Mouse (Mus musculus) embryonic facial prominence, embryonic 11.5 days (tissue): ENCODE measurements around the gene Ankrd6. TPM values are rescaled to one million over a fixed set of nuclear protein-coding genes. Genes with fewer than 3 reads are reported as not detected.

Experiments
- ATAC-seq: fragments of 200-750 bp; cut with Nextera tagmentation; replicated peaks from 2 replicates; pipeline ENCODE4 v1.8.0; 2017; ENCODE audit warnings: low read depth; ENCODE audit not compliant: insufficient number of reproducible peaks, low FRiP score, low TSS enrichment
- DNase-seq: peaks from one replicate; pipeline ENCODE4 v3.0.0-alpha.2; 2015; ENCODE audit warnings: low spot score
- H3K27ac ChIP-seq: fragments of 300-500 bp; sonication (generic); replicated peaks from 2 replicates; pipeline ENCODE4 v1.5.1; 2014; ENCODE audit warnings: mild to moderate bottlenecking, low read depth, low read length, control low read depth
- H3K27me3 ChIP-seq: fragments of 300-500 bp; sonication (generic); 2 replicates; pipeline ENCODE4 v1.6.1; 2014; ENCODE audit warnings: mild to moderate bottlenecking, low read length, moderate library complexity, mixed read lengths; ENCODE audit not compliant: control insufficient read depth, insufficient read depth
- H3K36me3 ChIP-seq: fragments of 300-500 bp; sonication (generic); replicated peaks from 2 replicates; pipeline ENCODE4 v1.6.1; 2014; ENCODE audit warnings: low read depth, mild to moderate bottlenecking, low read length, moderate library complexity, mixed read lengths; ENCODE audit not compliant: control insufficient read depth, insufficient read depth
- H3K4me1 ChIP-seq: fragments of 300-500 bp; sonication (generic); 2 replicates; pipeline ENCODE4 v1.6.1; 2014; ENCODE audit warnings: low read length, mixed read lengths; ENCODE audit not compliant: control insufficient read depth, insufficient read depth
- H3K4me2 ChIP-seq: fragments of 300-500 bp; sonication (generic); 2 replicates; pipeline ENCODE4 v1.6.1; 2014; ENCODE audit warnings: low read depth, mild to moderate bottlenecking, control low read depth, low read length, moderate library complexity
- H3K4me3 ChIP-seq: fragments of 300-500 bp; sonication (generic); 2 replicates; pipeline ENCODE4 v1.5.1; 2014; ENCODE audit warnings: low read depth, low read length, control low read depth
- H3K9ac ChIP-seq: fragments of 300-500 bp; sonication (generic); replicated peaks from 2 replicates; pipeline ENCODE4 v1.6.1; 2014; ENCODE audit warnings: mild to moderate bottlenecking, control low read depth, low read length
- H3K9me3 ChIP-seq: fragments of 300-500 bp; sonication (generic); replicated peaks from 2 replicates; pipeline ENCODE4 v1.6.1; 2016; ENCODE audit warnings: mild to moderate bottlenecking, low read length, inconsistent platforms, mixed read lengths; ENCODE audit not compliant: control insufficient read depth
- WGBS: fragments of 180-500 bp; shearing (Covaris S2); extraction: QIAGEN DNeasy Blood & Tissue Kit; methylation state at CpG from one replicate; pipeline ENCODE4 v1.1.7; 2014; 5-methylcytosine and 5-hydroxymethylcytosine counted together
- polyA plus RNA-seq: library from polyadenylated mRNA; unstranded; fragments of >200 nt; fragmentation: Nextera tagmentation; extraction: Ambion mirVana; gene quantifications from 2 replicates; pipeline ENCODE4 v1.2.1, GENCODE M21; 2014

Gene Ankrd6
- polyA plus RNA-seq, 1 experiment from 2014 or later: 11.3 TPM

- 75% methylated on average over 5 of the region's 5 CpGs for WGBS
- H3K4me1 ChIP-seq: no peaks in the 10 kb centered on the region
- H3K27me3 ChIP-seq: no peaks in the 10 kb centered on the region
- H3K36me3 ChIP-seq: no peaks in the 10 kb centered on the region
- H3K9ac ChIP-seq: no peak overlapping the region
- no peak overlapping the region for H3K4me3 ChIP-seq
- no peaks in the 10 kb centered on the region for H3K9me3 ChIP-seq
- no peak overlapping the region for H3K27ac ChIP-seq
- ATAC-seq (no peak), DNase-seq (no peak)
- H3K4me2 ChIP-seq: no peak overlapping the region
Observed at GRCm38 (mm10) chr4:32817478-32817877, 133.2 kb downstream of the Ankrd6 start.

GRCm38 (mm10) chr4:32800577-32801170 lies 150.0 kb downstream of the Ankrd6 start:
- Histone ChIP-seq H3K4me1 (no peaks in the 10 kb centered on the region), H3K27me3 (no peaks in the 10 kb centered on the region), H3K9me3 (no peaks in the 10 kb centered on the region), H3K27ac (peak overlapping the region; percentile 99), H3K4me3 (peak overlapping the region; percentile 80), H3K9ac (peak overlapping the region; percentile 96), H3K4me2 (peak overlapping the region; percentile 67), H3K36me3 (no peaks in the 10 kb centered on the region)
- 6% methylated on average over 9 of the region's 9 CpGs for WGBS
- ATAC-seq (no peak), DNase-seq (peak; percentile 46)

- H3K4me1 ChIP-seq: no peaks in the 10 kb centered on the region
- peak within 1 kb of the TSS; percentile 67 for H3K4me2 ChIP-seq
- H3K36me3 ChIP-seq: no peaks in the 10 kb centered on the region
- ATAC-seq (peak; percentile 89), DNase-seq (peak; percentile 87)
- 1% methylated on average over 53 of the region's 53 CpGs for WGBS
- H3K9ac ChIP-seq: peak within 1 kb of the TSS; percentile 96
- no peaks in the 10 kb centered on the region for H3K27me3 ChIP-seq
- H3K4me3 ChIP-seq: peak within 1 kb of the TSS; percentile 80
- peak within 1 kb of the TSS; percentile 99 for H3K27ac ChIP-seq
- H3K9me3 ChIP-seq: no peaks in the 10 kb centered on the region
Observed at GRCm38 (mm10) chr4:32799966-32800576, 150.6 kb downstream of the Ankrd6 start, which contains the start of gene Lyrm2. Lyrm2 (plus strand) TSS chr4:32800253.

- ATAC-seq: no peak
Observed at GRCm38 (mm10) chr4:32798976-32799375, 151.7 kb downstream of the Ankrd6 start.

GRCm38 (mm10) chr4:32789020-32789419 lies 161.6 kb downstream of the Ankrd6 start:
- Histone ChIP-seq H3K27me3 (no peaks in the 10 kb centered on the region), H3K4me2 (no peak overlapping the region), H3K4me3 (no peak overlapping the region), H3K4me1 (no peaks in the 10 kb centered on the region), H3K36me3 (no peaks in the 10 kb centered on the region), H3K9ac (no peak overlapping the region), H3K9me3 (no peaks in the 10 kb centered on the region), H3K27ac (no peak overlapping the region)
- DNase-seq (no peak), ATAC-seq (no peak)
- 83% methylated on average over 4 of the region's 4 CpGs for WGBS

More at GRCm38 (mm10) chr4:32798976-32799375, 151.7 kb downstream of the Ankrd6 start:
- no peaks in the 10 kb centered on the region for H3K4me1 ChIP-seq
- no peak overlapping the region for H3K4me3 ChIP-seq
- no peak overlapping the region for H3K9ac ChIP-seq
- DNase-seq: no peak
- H3K36me3 ChIP-seq: no peaks in the 10 kb centered on the region
- WGBS: 99% methylated on average over 4 of the region's 4 CpGs
- H3K27ac ChIP-seq: no peak overlapping the region
- H3K9me3 ChIP-seq: no peaks in the 10 kb centered on the region
- no peaks in the 10 kb centered on the region for H3K27me3 ChIP-seq
- no peak overlapping the region for H3K4me2 ChIP-seq

- no peak overlapping the region for H3K4me2 ChIP-seq
- no peaks in the 10 kb centered on the region for H3K9me3 ChIP-seq
- no peaks in the 10 kb centered on the region for H3K27me3 ChIP-seq
- WGBS: 84% methylated on average over 1 of the region's 1 CpGs
- no peaks in the 10 kb centered on the region for H3K36me3 ChIP-seq
- DNase-seq (no peak), ATAC-seq (no peak)
- H3K4me3 ChIP-seq: no peak overlapping the region
- no peak overlapping the region for H3K27ac ChIP-seq
- H3K4me1 ChIP-seq: no peaks in the 10 kb centered on the region
- no peak overlapping the region for H3K9ac ChIP-seq
Observed at GRCm38 (mm10) chr4:32787110-32787509, 163.5 kb downstream of the Ankrd6 start.

- H3K4me2 ChIP-seq: no peak overlapping the region
- no peak for DNase-seq
- H3K4me3 ChIP-seq: no peak overlapping the region
- H3K27ac ChIP-seq: no peak overlapping the region
- H3K27me3 ChIP-seq: no peaks in the 10 kb centered on the region
- H3K9me3 ChIP-seq: no peaks in the 10 kb centered on the region
- no peak overlapping the region for H3K9ac ChIP-seq
- H3K4me1 ChIP-seq: no peaks in the 10 kb centered on the region
- no peak for ATAC-seq
- H3K36me3 ChIP-seq: no peaks in the 10 kb centered on the region; the same call in 1 of the 2 replicates
- WGBS: 96% methylated on average over 4 of the region's 4 CpGs
Observed at GRCm38 (mm10) chr4:32779996-32780395, 170.6 kb downstream of the Ankrd6 start.

GRCm38 (mm10) chr4:32770284-32770810 lies 180.3 kb downstream of the Ankrd6 start:
- whole genome bisulfite sequencing: 94% methylated on average over 7 of the region's 7 CpGs
- H3K4me2 ChIP-seq: no peak overlapping the region
- no peaks in the 10 kb centered on the region for H3K27me3 ChIP-seq
- H3K36me3 ChIP-seq: peaks cover 8% of the 10 kb centered on the region
- H3K27ac ChIP-seq: no peak overlapping the region
- no peaks in the 10 kb centered on the region for H3K9me3 ChIP-seq
- no peak for ATAC-seq
- no peak overlapping the region for H3K4me3 ChIP-seq
- no peak for DNase-seq
- no peak overlapping the region for H3K9ac ChIP-seq
- no peaks in the 10 kb centered on the region for H3K4me1 ChIP-seq
